Mouse (Mus musculus) liver, postnatal 0 days (tissue): ENCODE results near the gene Def8. TPM values are rescaled to one million over a fixed set of nuclear protein-coding genes. Genes with fewer than 3 reads are reported as not detected.

Source experiments
- ATAC-seq: fragments of 200-750 bp; cut with Nextera tagmentation; 2 replicates; pipeline ENCODE4 v1.8.0; 2017; ENCODE audit warnings: mild to moderate bottlenecking, moderate library complexity
- DNase-seq: peaks from one replicate; pipeline ENCODE4 v3.0.0-alpha.2; 2016
- H3K27ac ChIP-seq: fragments of 300-500 bp; sonication (generic); 2 replicates; pipeline ENCODE4 v1.5.1; 2014; ENCODE audit warnings: antibody characterized with exemption, moderate library complexity, mild to moderate bottlenecking, low read depth
- H3K27me3 ChIP-seq: fragments of 300-500 bp; sonication (generic); 2 replicates; pipeline ENCODE4 v1.6.1; 2014; ENCODE audit warnings: low read length, control low read depth, mixed read lengths; ENCODE audit not compliant: insufficient read depth
- H3K36me3 ChIP-seq: fragments of 300-500 bp; sonication (generic); replicated peaks from 2 replicates; pipeline ENCODE4 v1.6.1; 2014; ENCODE audit warnings: mild to moderate bottlenecking, control low read depth, low read length, moderate library complexity, mixed read lengths; ENCODE audit not compliant: insufficient read depth
- H3K4me1 ChIP-seq: fragments of 300-500 bp; sonication (generic); 2 replicates; pipeline ENCODE4 v1.6.1; 2014; ENCODE audit warnings: antibody characterized with exemption, mild to moderate bottlenecking, control low read depth; ENCODE audit not compliant: insufficient read depth
- H3K4me2 ChIP-seq: fragments of 300-500 bp; sonication (generic); 2 replicates; pipeline ENCODE4 v1.6.1; 2014; ENCODE audit warnings: low read depth, mild to moderate bottlenecking, low read length, moderate library complexity, mixed read lengths
- H3K4me3 ChIP-seq: fragments of 300-500 bp; sonication (generic); 2 replicates; pipeline ENCODE4 v1.5.1; 2014; ENCODE audit warnings: low read depth, low read length
- H3K9ac ChIP-seq: fragments of 300-500 bp; sonication (generic); replicated peaks from 2 replicates; pipeline ENCODE4 v1.6.1; 2014; ENCODE audit warnings: mild to moderate bottlenecking, moderate library complexity
- H3K9me3 ChIP-seq: fragments of 300-500 bp; sonication (generic); 2 replicates; pipeline ENCODE4 v1.6.1; 2016; ENCODE audit warnings: mild to moderate bottlenecking, control low read depth, low read length, mixed read lengths
- CTCF ChIP-seq: sonication (generic); IDR thresholded peaks from 2 replicates; pipeline ENCODE4 v1.5.1; 2016; ENCODE audit warnings: antibody characterized with exemption, low read depth
- EP300 ChIP-seq: IDR thresholded peaks from 2 replicates; pipeline ENCODE4 v1.6.1; 2016; ENCODE audit warnings: antibody characterized with exemption, low read depth, mild to moderate bottlenecking
- WGBS: fragments of 180-500 bp; shearing (Covaris S2); extraction: QIAGEN DNeasy Blood & Tissue Kit; methylation state at CpG from one replicate; pipeline ENCODE4 v1.1.7; 2014; ENCODE audit not compliant: insufficient replicate concordance; 5-methylcytosine and 5-hydroxymethylcytosine counted together
- polyA plus RNA-seq: library from polyadenylated mRNA; unstranded; fragments of >200 nt; fragmentation: Nextera tagmentation; extraction: Ambion mirVana; gene quantifications from 2 replicates; pipeline ENCODE4 v1.2.1, GENCODE M21; 2015

The Def8 gene
- polyA plus RNA-seq, 1 experiment from 2014 or later: 11.6 TPM

DNA sequence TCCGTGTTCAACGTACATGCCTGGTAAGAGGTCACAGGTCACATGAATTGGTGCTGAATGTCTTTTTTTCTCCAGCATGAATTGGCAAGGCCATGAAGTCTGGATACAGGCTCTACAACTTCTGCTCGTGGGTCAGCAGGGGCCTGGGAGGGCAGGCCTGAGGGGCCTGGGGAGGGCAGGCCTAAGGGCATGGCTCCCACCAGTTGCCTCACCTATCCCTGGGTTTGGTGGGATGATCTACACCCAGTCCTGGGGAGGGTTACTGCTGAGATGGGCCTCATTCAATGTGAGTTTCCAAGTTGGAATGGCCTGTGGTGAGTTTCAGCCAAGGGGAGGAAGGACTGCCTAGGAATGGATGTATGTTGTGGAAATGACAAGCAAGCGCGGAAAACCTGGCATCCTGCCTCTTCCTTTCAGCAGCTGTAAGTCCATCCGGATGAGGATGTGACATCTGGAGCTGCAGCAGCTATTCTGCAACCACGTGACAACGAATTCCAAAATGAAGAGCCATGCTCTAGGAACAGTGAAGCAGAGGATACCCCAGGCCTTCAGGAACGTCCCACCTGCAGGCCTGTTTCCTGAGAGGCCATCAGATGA, 20.5 kb upstream of the Def8 start:
- 84% methylated on average over 9 of the region's 9 CpGs for WGBS
- no peak overlapping the region for H3K27ac ChIP-seq
- peaks cover 5% of the 10 kb centered on the region; the same call in 1 of the 2 replicates for H3K27me3 ChIP-seq
- H3K36me3 ChIP-seq: peaks cover 47% of the 10 kb centered on the region
- ATAC-seq: no peak
- no peak overlapping the region for H3K9ac ChIP-seq
- no peak overlapping the region for H3K4me2 ChIP-seq
- DNase-seq: no peak
- peaks cover 7% of the 10 kb centered on the region for H3K4me1 ChIP-seq
- TF ChIP-seq CTCF (no peak), EP300 (no peak)
- H3K4me3 ChIP-seq: no peak overlapping the region
- H3K9me3 ChIP-seq: no peaks in the 10 kb centered on the region

DNA sequence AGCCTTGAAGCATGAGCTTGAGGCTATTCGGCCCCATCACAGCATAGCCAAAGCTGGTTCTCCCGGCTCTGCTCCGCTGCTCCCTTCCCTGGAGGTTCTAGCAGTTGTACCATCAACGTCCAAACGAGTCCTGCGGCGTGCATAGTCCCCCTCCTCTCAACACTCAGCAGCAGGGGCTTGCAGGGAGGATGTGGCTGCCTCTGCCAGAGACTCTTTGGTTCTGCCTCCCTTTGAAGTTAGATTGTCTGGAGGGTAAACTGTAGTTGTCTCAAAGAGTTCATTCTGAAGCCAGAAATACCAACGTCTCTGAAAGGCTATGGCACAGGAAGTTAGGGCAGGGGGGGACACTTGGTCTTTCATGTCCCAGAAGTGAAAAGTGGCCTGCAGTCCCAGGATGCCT, 18.8 kb upstream of the Def8 start:
- 59% methylated on average over 8 of the region's 8 CpGs for WGBS
- Histone ChIP-seq H3K9ac (no peak overlapping the region), H3K9me3 (no peaks in the 10 kb centered on the region), H3K27me3 (peaks cover 13% of the 10 kb centered on the region; the same call in 1 of the 2 replicates), H3K4me2 (no peak overlapping the region), H3K27ac (no peak overlapping the region), H3K4me3 (no peak overlapping the region), H3K36me3 (peaks cover 31% of the 10 kb centered on the region), H3K4me1 (peaks cover 16% of the 10 kb centered on the region)
- DNase-seq: no peak
- no peak for TF ChIP-seq CTCF
- no peak for ATAC-seq

DNA sequence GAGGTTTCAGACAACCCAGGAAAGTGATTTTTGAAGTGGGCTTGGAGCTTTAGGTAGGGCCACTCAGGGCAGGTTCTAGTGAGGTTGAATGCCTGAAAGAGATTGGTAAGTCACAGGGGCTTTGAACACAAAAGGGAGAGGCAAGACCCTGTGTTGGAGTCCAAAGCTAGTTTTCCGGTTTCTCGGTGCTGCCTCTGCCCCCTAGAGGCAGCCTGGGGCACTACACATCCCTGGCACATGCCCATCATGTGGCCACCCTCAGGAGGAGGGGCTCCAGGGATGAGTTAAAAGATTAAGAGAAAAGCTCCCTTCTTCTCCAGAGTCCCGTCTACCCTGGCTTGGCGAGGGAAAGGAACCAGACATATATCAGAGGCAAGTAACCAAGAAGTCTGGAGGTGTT, 16.5 kb upstream of the Def8 start, which contains the start of gene Mc1r:
Mc1r (plus strand) TSS at position 322 of the 400 bp plus-strand sequence.
- Histone ChIP-seq H3K9me3 (no peaks in the 10 kb centered on the region), H3K27me3 (peaks cover 35% of the 10 kb centered on the region), H3K4me1 (peaks cover 36% of the 10 kb centered on the region), H3K9ac (no peak within 1 kb of the TSS), H3K4me2 (peak within 1 kb of the TSS; percentile 33; the same call in 1 of the 2 replicates), H3K27ac (no peak within 1 kb of the TSS), H3K36me3 (peaks cover 13% of the 10 kb centered on the region), H3K4me3 (no peak within 1 kb of the TSS)
- no peak for TF ChIP-seq EP300
- peak; percentile 88 for TF ChIP-seq CTCF
- ATAC-seq: peak; percentile 51
- DNase-seq: peak; percentile 76
- 9% methylated on average over 4 of the region's 4 CpGs for WGBS

DNA sequence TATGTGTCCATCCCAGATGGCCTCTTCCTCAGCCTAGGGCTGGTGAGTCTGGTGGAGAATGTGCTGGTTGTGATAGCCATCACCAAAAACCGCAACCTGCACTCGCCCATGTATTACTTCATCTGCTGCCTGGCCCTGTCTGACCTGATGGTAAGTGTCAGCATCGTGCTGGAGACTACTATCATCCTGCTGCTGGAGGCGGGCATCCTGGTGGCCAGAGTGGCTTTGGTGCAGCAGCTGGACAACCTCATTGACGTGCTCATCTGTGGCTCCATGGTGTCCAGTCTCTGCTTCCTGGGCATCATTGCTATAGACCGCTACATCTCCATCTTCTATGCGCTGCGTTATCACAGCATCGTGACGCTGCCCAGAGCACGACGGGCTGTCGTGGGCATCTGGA, 15.7 kb upstream of the Def8 start:
- no peak overlapping the region for H3K9ac ChIP-seq
- no peaks in the 10 kb centered on the region for H3K9me3 ChIP-seq
- peaks cover 6% of the 10 kb centered on the region for H3K36me3 ChIP-seq
- peaks cover 43% of the 10 kb centered on the region for H3K4me1 ChIP-seq
- ATAC-seq (no peak), DNase-seq (no peak)
- TF ChIP-seq CTCF (no peak), EP300 (no peak)
- no peak overlapping the region for H3K4me3 ChIP-seq
- H3K27me3 ChIP-seq: peaks cover 44% of the 10 kb centered on the region
- H3K27ac ChIP-seq: no peak overlapping the region
- WGBS: 79% methylated on average over 13 of the region's 13 CpGs
- no peak overlapping the region for H3K4me2 ChIP-seq

GRCm38 (mm10) chr8:123408586-123409544, 14.5 kb upstream of the Def8 start:
- ATAC-seq: peak; percentile 71
- Histone ChIP-seq H3K4me3 (no peak overlapping the region), H3K27me3 (peaks cover 54% of the 10 kb centered on the region), H3K9me3 (no peaks in the 10 kb centered on the region), H3K27ac (no peak overlapping the region), H3K9ac (no peak overlapping the region), H3K36me3 (no peaks in the 10 kb centered on the region), H3K4me2 (peak overlapping the region; percentile 35), H3K4me1 (peaks cover 43% of the 10 kb centered on the region)
- 35% methylated on average over 9 of the region's 9 CpGs for WGBS
- peak; percentile 79 for TF ChIP-seq EP300
- no peak for TF ChIP-seq CTCF
- peak; percentile 71 for DNase-seq

GRCm38 (mm10) chr8:123410049-123410587, 13.2 kb upstream of the Def8 start:
- no peaks in the 10 kb centered on the region for H3K36me3 ChIP-seq
- WGBS: 69% methylated on average over 8 of the region's 8 CpGs
- DNase-seq (peak; percentile 67), ATAC-seq (peak; percentile 32)
- TF ChIP-seq CTCF (no peak), EP300 (peak; percentile 57; the same call in 1 of the 2 replicates)
- H3K9me3 ChIP-seq: no peaks in the 10 kb centered on the region
- no peak overlapping the region for H3K27ac ChIP-seq
- peaks cover 59% of the 10 kb centered on the region for H3K27me3 ChIP-seq
- peak overlapping the region; percentile 22; the same call in 1 of the 2 replicates for H3K4me2 ChIP-seq
- no peak overlapping the region for H3K4me3 ChIP-seq
- H3K9ac ChIP-seq: no peak overlapping the region
- H3K4me1 ChIP-seq: peaks cover 43% of the 10 kb centered on the region
